Comparison of ENCODE assay signal across 7 mouse cellular contexts in genomic region chr19:18974796-18975660, GRCm38 (mm10).
A peak's percentile ranks its signal among the peaks of the same experiment; 100 is the strongest.
DNase-seq lines count a peak whose midpoint lies in the region; ATAC-seq lines count a peak whose summit lies in the region.

No protein-coding gene starts in this region.

- H3K9ac ChIP-seq in neural tube, embryonic 11.5 days (ENCODE audit: low read length): no peak overlapping the region

- intact Hi-C loops in left cerebral cortex, postnatal 14 days (cut with DNase I): loop anchor here (5.0 to 10.0 kb wide), 2 partner anchors 130 to 1372 kb away; no protein-coding TSS in a partner anchor

- H3K36me3 ChIP-seq in neural tube, embryonic 11.5 days (ENCODE audit: control insufficient read depth, insufficient read depth, low read length): no peaks in the 10 kb centered on the region

- peak; percentile 53 for DNase-seq in neural tube, embryonic 11.5 days (ENCODE audit: low spot score)
- DNase-seq in neural tube, embryonic 10.5 days (ENCODE audit: extremely low spot score, low spot score): no peak
- DNase-seq in c-Kit-positive CD71-negative TER-119-negative erythroid progenitor cells, embryonic 14.5 days (ENCODE audit: low read depth): peak; percentile 4
- DNase-seq in heart, postnatal 4 days: peak; percentile 29
- peak; percentile 74 to 81 for DNase-seq in left cerebral cortex, postnatal 14 days (ENCODE audit: low spot score in 2 of 2)
- DNase-seq in retina, embryonic 14.5 days (ENCODE audit: low spot score): peak; percentile 79
- DNase-seq in urinary bladder, postnatal 36 days (ENCODE audit: low spot score in 2 of 2): no peak

- ATAC-seq in neural tube, embryonic 11.5 days (ENCODE audit: insufficient read depth, low FRiP score, low TSS enrichment): peak; percentile 72; the same call in 1 of the 2 replicates

- H3K27ac ChIP-seq in neural tube, embryonic 11.5 days (ENCODE audit: low read depth, low read length): no peak overlapping the region

- H3K9me3 ChIP-seq in neural tube, embryonic 11.5 days (ENCODE audit: control insufficient read depth, low read length): no peaks in the 10 kb centered on the region

- no peak overlapping the region for H3K4me3 ChIP-seq in neural tube, embryonic 11.5 days (ENCODE audit: low read depth, low read length)

- H3K27me3 ChIP-seq in neural tube, embryonic 11.5 days (ENCODE audit: control insufficient read depth, insufficient read depth, low read length): no peaks in the 10 kb centered on the region

- no peaks in the 10 kb centered on the region for H3K4me1 ChIP-seq in neural tube, embryonic 11.5 days (ENCODE audit: control insufficient read depth, insufficient read depth, low read length)

- WGBS in neural tube, embryonic 11.5 days: 62% methylated on average over 5 of the region's 5 CpGs

- H3K4me2 ChIP-seq in neural tube, embryonic 11.5 days (ENCODE audit: low read depth): no peak overlapping the region

Comparison
In these comparisons a context has a peak if more than half of its experiments do, and no peak if none do; other contexts are left out.
1. DNase-seq: peak in neural tube, embryonic 11.5 days (single experiment), c-Kit-positive CD71-negative TER-119-negative erythroid progenitor cells, embryonic 14.5 days (single experiment), heart, postnatal 4 days (single experiment), left cerebral cortex, postnatal 14 days (2 of 2) and retina, embryonic 14.5 days (single experiment); none in neural tube, embryonic 10.5 days (single experiment) and urinary bladder, postnatal 36 days (0 of 2).